Mouse (Mus musculus): ENCODE data around the gene Phip. TPM values are rescaled to one million over a fixed set of nuclear protein-coding genes. Genes with fewer than 3 reads are reported as not detected.

The Phip gene
- polyA plus RNA-seq, 1 experiment, result 2.2 TPM

GRCm38 (mm10) chr9:82829693-82830430 is 145.5 kb downstream of the Phip start:
- Histone ChIP-seq H3K79me2 (ENCODE audit: control insufficient read depth, insufficient read depth) (peaks cover 11% of the 10 kb centered on the region), H3K27me3 (ENCODE audit: control insufficient read depth, insufficient read depth, insufficient read length) (no peaks in the 10 kb centered on the region), H3K4me2 (ENCODE audit: low read depth) (peak overlapping the region; percentile 92), H3ac (ENCODE audit: control insufficient read depth, insufficient read length) (peak overlapping the region; percentile 21), H3K4me3 (peak overlapping the region; percentile 85), H3K36me3 (ENCODE audit: control insufficient read depth, insufficient read depth) (no peaks in the 10 kb centered on the region)
- TF ChIP-seq POLR2AphosphoS2 (IDR thresholded peaks at IDR 0.05; ENCODE audit: insufficient read length, low read depth) (peak; percentile 34), REST (IDR thresholded peaks at IDR 0.05; ENCODE audit: insufficient read depth, insufficient read length) (no peak), TCF12 (IDR thresholded peaks at IDR 0.05; ENCODE audit: insufficient read depth, poor library complexity, severe bottlenecking) (no peak), E2F4 (IDR thresholded peaks at IDR 0.05; ENCODE audit: insufficient read depth) (peak; percentile 11), MAX (IDR thresholded peaks at IDR 0.05; ENCODE audit: low read depth) (no peak), MYOG (IDR thresholded peaks at IDR 0.05; ENCODE audit: control insufficient read depth in 1 of 3, insufficient read depth in 1 of 3, insufficient read length in 2 of 3, low read depth in 2 of 3) (peak in 2 of 3 experiments; percentile 66 to 77), SRF (IDR thresholded peaks at IDR 0.05; ENCODE audit: control insufficient read depth, insufficient read length, low read depth) (peak; percentile 35), POLR2A (IDR thresholded peaks at IDR 0.05; ENCODE audit: insufficient read length, low read depth) (peak; percentile 69), CEBPB (IDR thresholded peaks at IDR 0.05; ENCODE audit: insufficient read depth, poor library complexity, severe bottlenecking) (no peak), USF1 (IDR thresholded peaks at IDR 0.05; ENCODE audit: low read depth) (peak; percentile 78), MYOD1 (IDR thresholded peaks at IDR 0.05; ENCODE audit: control insufficient read depth in 1 of 3, insufficient read length in 2 of 3, low read depth in 2 of 3) (peak in 2 of 3 experiments; percentile 88 to 91), TCF3 (IDR thresholded peaks at IDR 0.05; ENCODE audit: insufficient read length, low read depth) (no peak)

GRCm38 (mm10) chr9:82829007-82829689 is 146.2 kb downstream of the Phip start, which contains the start of gene Irak1bp1:
Gene Irak1bp1, plus strand, starts transcription at chr9:82829540.
- H3K4me2 ChIP-seq (ENCODE audit: low read depth), result peak within 1 kb of the TSS; percentile 92
- H3K4me3 ChIP-seq, result peak within 1 kb of the TSS; percentile 85
- no peaks in the 10 kb centered on the region for H3K36me3 ChIP-seq (ENCODE audit: control insufficient read depth, insufficient read depth)
- H3K79me2 ChIP-seq (ENCODE audit: control insufficient read depth, insufficient read depth), result peaks cover 11% of the 10 kb centered on the region
- H3K27me3 ChIP-seq (ENCODE audit: control insufficient read depth, insufficient read depth, insufficient read length), result no peaks in the 10 kb centered on the region
- H3ac ChIP-seq (ENCODE audit: control insufficient read depth, insufficient read length), result peak within 1 kb of the TSS; percentile 21
- TF ChIP-seq MYOG (IDR thresholded peaks at IDR 0.05; ENCODE audit: control insufficient read depth in 1 of 3, insufficient read depth in 1 of 3, insufficient read length in 2 of 3, low read depth in 2 of 3), result no peak
- no peak for TF ChIP-seq MYOD1 (IDR thresholded peaks at IDR 0.05; ENCODE audit: control insufficient read depth in 1 of 3, insufficient read length in 2 of 3, low read depth in 2 of 3)
- TF ChIP-seq MAX (IDR thresholded peaks at IDR 0.05; ENCODE audit: low read depth), result no peak
- TF ChIP-seq POLR2AphosphoS2 (IDR thresholded peaks at IDR 0.05; ENCODE audit: insufficient read length, low read depth), result no peak
- TF ChIP-seq TCF12 (IDR thresholded peaks at IDR 0.05; ENCODE audit: insufficient read depth, poor library complexity, severe bottlenecking), result no peak
- no peak for TF ChIP-seq TCF3 (IDR thresholded peaks at IDR 0.05; ENCODE audit: insufficient read length, low read depth)
- no peak for TF ChIP-seq CEBPB (IDR thresholded peaks at IDR 0.05; ENCODE audit: insufficient read depth, poor library complexity, severe bottlenecking)
- TF ChIP-seq USF1 (IDR thresholded peaks at IDR 0.05; ENCODE audit: low read depth), result no peak
- no peak for TF ChIP-seq SRF (IDR thresholded peaks at IDR 0.05; ENCODE audit: control insufficient read depth, insufficient read length, low read depth)
- no peak for TF ChIP-seq POLR2A (IDR thresholded peaks at IDR 0.05; ENCODE audit: insufficient read length, low read depth)
- TF ChIP-seq E2F4 (IDR thresholded peaks at IDR 0.05; ENCODE audit: insufficient read depth), result no peak
- no peak for TF ChIP-seq REST (IDR thresholded peaks at IDR 0.05; ENCODE audit: insufficient read depth, insufficient read length)

GRCm38 (mm10) chr9:82826426-82826825 is 148.9 kb downstream of the Phip start:
- peaks cover 11% of the 10 kb centered on the region for H3K79me2 ChIP-seq (ENCODE audit: control insufficient read depth, insufficient read depth)
- no peaks in the 10 kb centered on the region for H3K27me3 ChIP-seq (ENCODE audit: control insufficient read depth, insufficient read depth, insufficient read length)
- H3K4me3 ChIP-seq, result no peak overlapping the region
- H3K36me3 ChIP-seq (ENCODE audit: control insufficient read depth, insufficient read depth), result no peaks in the 10 kb centered on the region
- H3ac ChIP-seq (ENCODE audit: control insufficient read depth, insufficient read length), result no peak overlapping the region
- H3K4me2 ChIP-seq (ENCODE audit: low read depth), result no peak overlapping the region
- TF ChIP-seq POLR2AphosphoS2 (IDR thresholded peaks at IDR 0.05; ENCODE audit: insufficient read length, low read depth) (no peak), SRF (IDR thresholded peaks at IDR 0.05; ENCODE audit: control insufficient read depth, insufficient read length, low read depth) (no peak), POLR2A (IDR thresholded peaks at IDR 0.05; ENCODE audit: insufficient read length, low read depth) (no peak), TCF12 (IDR thresholded peaks at IDR 0.05; ENCODE audit: insufficient read depth, poor library complexity, severe bottlenecking) (no peak), CEBPB (IDR thresholded peaks at IDR 0.05; ENCODE audit: insufficient read depth, poor library complexity, severe bottlenecking) (no peak), USF1 (IDR thresholded peaks at IDR 0.05; ENCODE audit: low read depth) (no peak), TCF3 (IDR thresholded peaks at IDR 0.05; ENCODE audit: insufficient read length, low read depth) (no peak)

Other genes starting within 250 kb of the Phip start
- gene Irak1bp1, start 146.0 kb downstream of the Phip start, polyA plus RNA-seq (2012; fragmentation: generic; extraction: Trizol), result 8.0 TPM
- 30.5 TPM for gene Hmgn3, start 171.2 kb upstream of the Phip start, polyA plus RNA-seq (2012; fragmentation: generic; extraction: Trizol)